Mouse (Mus musculus): ENCODE results near the gene Vti1a.

DNA sequence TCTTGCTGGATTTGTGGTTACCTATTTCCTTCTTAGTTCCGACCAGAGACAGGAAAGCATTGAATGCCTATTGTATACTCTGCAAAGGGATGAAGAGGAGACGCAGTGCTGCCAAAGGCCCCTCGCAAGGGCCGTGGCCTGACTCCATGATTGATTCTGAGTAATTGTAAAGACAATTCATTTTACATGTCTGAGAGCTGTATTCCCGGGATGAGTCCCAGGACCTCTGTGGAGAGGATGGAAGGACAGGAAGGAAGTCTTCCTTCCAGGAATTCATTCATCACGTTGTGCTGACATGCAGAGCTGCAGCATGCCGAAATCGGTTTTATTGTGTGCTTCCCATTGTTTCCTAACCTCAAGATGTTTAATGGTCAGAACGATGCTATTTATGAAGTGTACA lies 180.2 kb downstream of the Vti1a start:
- TF ChIP-seq GATA1 (IDR thresholded peaks at IDR 0.05; ENCODE audit: borderline replicate concordance, low read length): no peak
- TF ChIP-seq FLI1 (IDR thresholded peaks at IDR 0.05; ENCODE audit: low read length): no peak
